Mouse (Mus musculus): ENCODE measurements around the gene Hcn2.

GRCm38 (mm10) chr10:79723692-79724091, 7.3 kb downstream of the Hcn2 start:
- TF ChIP-seq CTCF (IDR thresholded peaks at IDR 0.05; ENCODE audit: control insufficient read depth, insufficient read depth, low read length) (no peak), POLR2A (IDR thresholded peaks at IDR 0.05; ENCODE audit: borderline replicate concordance, control insufficient read depth, low read depth, low read length) (no peak)

Measured in bone marrow, adult 2 months (tissue).